Mouse (Mus musculus): ENCODE data around the gene Zfp36l1.

Zfp36l1 gene

GRCm38 (mm10) chr12:80131359-80132249 is 18.8 kb upstream of the Zfp36l1 start:
- DNase-seq (ENCODE audit: low spot score in 2 of 2) = no peak

- DNase-seq (ENCODE audit: low spot score in 2 of 2) = no peak
These were observed 17.9 kb upstream of the Zfp36l1 start for GRCm38 (mm10) chr12:80130558-80131358.

- no peak for DNase-seq (ENCODE audit: low spot score in 2 of 2)
These were observed 16.7 kb upstream of the Zfp36l1 start for GRCm38 (mm10) chr12:80129531-80129930.

GRCm38 (mm10) chr12:80127191-80127762 is 14.5 kb upstream of the Zfp36l1 start:
- DNase-seq (ENCODE audit: low spot score in 2 of 2) = no peak

GRCm38 (mm10) chr12:80125316-80125715 is 12.5 kb upstream of the Zfp36l1 start:
- no peak for DNase-seq (ENCODE audit: low spot score in 2 of 2)

GRCm38 (mm10) chr12:80124756-80125155 is 11.9 kb upstream of the Zfp36l1 start:
- no peak for DNase-seq (ENCODE audit: low spot score in 2 of 2)

- DNase-seq (ENCODE audit: low spot score in 2 of 2) = no peak
These were observed 11.4 kb upstream of the Zfp36l1 start for GRCm38 (mm10) chr12:80124211-80124610.

GRCm38 (mm10) chr12:80123227-80123803 is 10.5 kb upstream of the Zfp36l1 start:
- DNase-seq (ENCODE audit: low spot score in 2 of 2) = peak in 1 of 2 experiments; percentile 52

- no peak for DNase-seq (ENCODE audit: low spot score in 2 of 2)
These were observed 8.6 kb upstream of the Zfp36l1 start for GRCm38 (mm10) chr12:80121438-80121837.

GRCm38 (mm10) chr12:80118588-80118987 is 5.8 kb upstream of the Zfp36l1 start:
- DNase-seq (ENCODE audit: low spot score in 2 of 2) = no peak

- no peak for DNase-seq (ENCODE audit: low spot score in 2 of 2)
These were observed 3.6 kb upstream of the Zfp36l1 start for GRCm38 (mm10) chr12:80116206-80117112.

GRCm38 (mm10) chr12:80115863-80116194 is 3.0 kb upstream of the Zfp36l1 start:
- no peak for DNase-seq (ENCODE audit: low spot score in 2 of 2)

GRCm38 (mm10) chr12:80115142-80115862 is 2.5 kb upstream of the Zfp36l1 start:
- DNase-seq (ENCODE audit: low spot score in 2 of 2) = peak; percentile 51 to 81

GRCm38 (mm10) chr12:80114892-80115141 is 2.0 kb upstream of the Zfp36l1 start:
- no peak for DNase-seq (ENCODE audit: low spot score in 2 of 2)

- DNase-seq (ENCODE audit: low spot score in 2 of 2) = peak in 1 of 2 experiments; percentile 39
These were observed 1.4 kb upstream of the Zfp36l1 start for GRCm38 (mm10) chr12:80114031-80114891.

GRCm38 (mm10) chr12:80113586-80114021 is 791 bp upstream of the Zfp36l1 start:
- no peak for DNase-seq (ENCODE audit: low spot score in 2 of 2)

GRCm38 (mm10) chr12:80112071-80112660 is 647 bp downstream of the Zfp36l1 start:
- DNase-seq (ENCODE audit: low spot score in 2 of 2) = no peak

GRCm38 (mm10) chr12:80111131-80112070 is 1.4 kb downstream of the Zfp36l1 start:
- DNase-seq (ENCODE audit: low spot score in 2 of 2) = no peak
